Mouse (Mus musculus) intestine, postnatal 0 days (tissue): ENCODE data around the gene Cry1. TPM values are rescaled to one million over a fixed set of nuclear protein-coding genes. Genes with fewer than 3 reads are reported as not detected.

Source experiments
- ATAC-seq: fragments of 200-750 bp; cut with Nextera tagmentation; 2 replicates; pipeline ENCODE4 v1.8.0; 2017; ENCODE audit warnings: mild to moderate bottlenecking, moderate TSS enrichment, moderate library complexity
- H3K27ac ChIP-seq: fragments of 300-500 bp; sonication (generic); 2 replicates; pipeline ENCODE4 v1.5.1; 2014; ENCODE audit warnings: mild to moderate bottlenecking, low read depth, low read length, moderate library complexity
- H3K27me3 ChIP-seq: fragments of 300-500 bp; sonication (generic); replicated peaks from 2 replicates; pipeline ENCODE4 v1.6.1; 2014; ENCODE audit warnings: low read length, mixed read lengths; ENCODE audit not compliant: control insufficient read depth, insufficient read depth
- H3K36me3 ChIP-seq: fragments of 300-500 bp; sonication (generic); 2 replicates; pipeline ENCODE4 v1.6.1; 2014; ENCODE audit warnings: mild to moderate bottlenecking, moderate library complexity; ENCODE audit not compliant: control insufficient read depth, insufficient read depth
- H3K4me1 ChIP-seq: fragments of 300-500 bp; sonication (generic); replicated peaks from 2 replicates; pipeline ENCODE4 v1.6.1; 2014; ENCODE audit warnings: antibody characterized with exemption, low read length, mixed read lengths; ENCODE audit not compliant: control insufficient read depth, insufficient read depth
- H3K4me2 ChIP-seq: fragments of 300-500 bp; sonication (generic); replicated peaks from 2 replicates; pipeline ENCODE4 v1.6.1; 2014; ENCODE audit warnings: low read depth, mild to moderate bottlenecking, moderate library complexity
- H3K4me3 ChIP-seq: fragments of 300-500 bp; sonication (generic); 2 replicates; pipeline ENCODE4 v1.5.1; 2014; ENCODE audit warnings: low read depth, low read length
- H3K9ac ChIP-seq: fragments of 300-500 bp; sonication (generic); 2 replicates; pipeline ENCODE4 v1.6.1; 2014; ENCODE audit warnings: mild to moderate bottlenecking, low read depth, low read length
- H3K9me3 ChIP-seq: fragments of 300-500 bp; sonication (generic); 2 replicates; pipeline ENCODE4 v1.6.1; 2016; ENCODE audit warnings: mixed run types; ENCODE audit not compliant: control insufficient read depth
- CTCF ChIP-seq: sonication (generic); IDR thresholded peaks from 2 replicates; pipeline ENCODE4 v1.5.1; 2016; ENCODE audit warnings: low read depth, mild to moderate bottlenecking, control low read depth, antibody characterized with exemption, moderate library complexity
- WGBS: fragments of 180-500 bp; shearing (Covaris S2); extraction: QIAGEN DNeasy Blood & Tissue Kit; methylation state at CpG from one replicate; pipeline ENCODE4 v1.1.7; 2014; 5-methylcytosine and 5-hydroxymethylcytosine counted together
- polyA plus RNA-seq: library from polyadenylated mRNA; unstranded; fragments of >200 nt; fragmentation: Nextera tagmentation; extraction: Ambion mirVana; gene quantifications from 2 replicates; pipeline ENCODE4 v1.2.1, GENCODE M21; 2015

The Cry1 gene
- polyA plus RNA-seq, 1 experiment from 2014 or later = 18.6 TPM

GRCm38 (mm10) chr10:85127395-85128287 lies 57.2 kb downstream of the Cry1 start, which contains the start of gene Mterf2:
Gene Mterf2, minus strand, starts transcription at chr10:85128027.
- peak; percentile 97 for ATAC-seq
- no peaks in the 10 kb centered on the region for H3K27me3 ChIP-seq

GRCm38 (mm10) chr10:85125184-85125583 lies 59.7 kb downstream of the Cry1 start:
- ATAC-seq = peak; percentile 73
- H3K27ac ChIP-seq = peak overlapping the region; percentile 70
- H3K4me2 ChIP-seq = peak overlapping the region; percentile 48
- H3K9me3 ChIP-seq = no peaks in the 10 kb centered on the region
- peaks cover 11% of the 10 kb centered on the region for H3K36me3 ChIP-seq
- 54% methylated on average over 13 of the region's 13 CpGs for WGBS
- no peak overlapping the region for H3K9ac ChIP-seq
- no peak overlapping the region for H3K4me3 ChIP-seq
- peaks cover 5% of the 10 kb centered on the region; the same call in 1 of the 2 replicates for H3K4me1 ChIP-seq
- no peak for TF ChIP-seq CTCF
- H3K27me3 ChIP-seq = no peaks in the 10 kb centered on the region

More at GRCm38 (mm10) chr10:85127395-85128287, 57.2 kb downstream of the Cry1 start, which contains the start of gene Mterf2:
- H3K4me3 ChIP-seq = peak within 1 kb of the TSS; percentile 67
- peak within 1 kb of the TSS; percentile 60 for H3K9ac ChIP-seq
- H3K36me3 ChIP-seq = peaks cover 6% of the 10 kb centered on the region; the same call in 1 of the 2 replicates
- H3K4me1 ChIP-seq = peaks cover 5% of the 10 kb centered on the region; the same call in 1 of the 2 replicates
- WGBS = 7% methylated on average over 20 of the region's 20 CpGs
- TF ChIP-seq CTCF = peak; percentile 69
- H3K27ac ChIP-seq = peak within 1 kb of the TSS; percentile 60; the same call in 1 of the 2 replicates
- H3K9me3 ChIP-seq = no peaks in the 10 kb centered on the region
- peak within 1 kb of the TSS; percentile 70 for H3K4me2 ChIP-seq

GRCm38 (mm10) chr10:85114409-85114808 lies 70.5 kb downstream of the Cry1 start:
- Histone ChIP-seq H3K4me1 (no peaks in the 10 kb centered on the region), H3K4me2 (no peak overlapping the region), H3K36me3 (peaks cover under 1% of the 10 kb centered on the region; the same call in 1 of the 2 replicates), H3K27me3 (no peaks in the 10 kb centered on the region), H3K9me3 (no peaks in the 10 kb centered on the region), H3K4me3 (no peak overlapping the region), H3K9ac (no peak overlapping the region), H3K27ac (no peak overlapping the region)
- TF ChIP-seq CTCF = no peak
- ATAC-seq = no peak
- 71% methylated on average over 4 of the region's 4 CpGs for WGBS

- ATAC-seq = peak; percentile 69
- H3K9ac ChIP-seq = peak overlapping the region; percentile 88
- H3K4me2 ChIP-seq = peak overlapping the region; percentile 91
- peak overlapping the region; percentile 95 for H3K4me3 ChIP-seq
- H3K9me3 ChIP-seq = no peaks in the 10 kb centered on the region
- peak overlapping the region; percentile 88 for H3K27ac ChIP-seq
- H3K36me3 ChIP-seq = no peaks in the 10 kb centered on the region
- WGBS = under 1% methylated on average over 34 of the region's 34 CpGs
- H3K27me3 ChIP-seq = no peaks in the 10 kb centered on the region
- TF ChIP-seq CTCF = no peak
- H3K4me1 ChIP-seq = no peaks in the 10 kb centered on the region
Observed at GRCm38 (mm10) chr10:85103085-85103885, 81.6 kb downstream of the Cry1 start.

GRCm38 (mm10) chr10:85102247-85103084 lies 82.4 kb downstream of the Cry1 start, which contains the start of the genes Fhl4 and Tmem263:
Gene Fhl4, minus strand, starts transcription at chr10:85102495.
Gene Tmem263, plus strand, starts transcription at chr10:85102627.
- Histone ChIP-seq H3K27me3 (no peaks in the 10 kb centered on the region), H3K9ac (peak within 1 kb of the TSS; percentile 88), H3K27ac (peak within 1 kb of the TSS; percentile 88), H3K36me3 (no peaks in the 10 kb centered on the region), H3K9me3 (no peaks in the 10 kb centered on the region), H3K4me3 (peak within 1 kb of the TSS; percentile 95), H3K4me1 (no peaks in the 10 kb centered on the region), H3K4me2 (peak within 1 kb of the TSS; percentile 91)
- TF ChIP-seq CTCF = peak; percentile 20; the same call in 1 of the 2 replicates
- ATAC-seq = peak; percentile 86
- under 1% methylated on average over 77 of the region's 96 CpGs for WGBS
